Mouse (Mus musculus): ENCODE measurements at regions not wholly inside any gene's neighbourhood (a gene's known extent, or its start where the extent isn't known, plus 50 kb on each side); places are given as distances from the start of the nearest gene placed in this dataset.
A peak's percentile ranks its signal among the peaks of the same experiment; 100 is the strongest.

DNA sequence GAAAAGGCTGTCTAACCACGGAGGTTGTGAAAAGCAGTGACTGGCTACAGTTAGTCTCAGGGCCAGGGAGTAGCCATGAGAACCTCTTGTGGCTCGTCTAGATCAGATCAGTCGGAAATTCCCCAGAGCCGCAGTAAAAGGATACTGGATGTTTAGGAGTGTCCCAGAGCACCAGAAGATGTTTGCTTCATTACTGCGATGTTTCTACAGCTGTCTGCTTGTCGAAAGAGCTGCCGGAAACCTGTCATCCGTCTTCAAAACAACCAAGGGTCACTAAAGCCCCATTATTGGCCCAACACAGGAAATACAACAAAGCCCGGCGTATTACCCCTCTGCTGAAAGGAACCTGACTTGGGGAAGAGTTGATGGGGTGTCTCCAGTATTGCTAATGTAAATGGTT is 245.2 kb upstream of the 1700056E22Rik start:
- 0 out of 2 replicates have a peak, but pooled peaks cover 3% of the 10 kb centered on the region for H3K4me1 ChIP-seq
- no peaks in the 10 kb centered on the region for H3K27me3 ChIP-seq (ENCODE audit: low read depth, poor library complexity, severe bottlenecking)
- no peak overlapping the region for H3K4me3 ChIP-seq
- H3K36me3 ChIP-seq: no peaks in the 10 kb centered on the region
- no peak overlapping the region for H3K27ac ChIP-seq
- no peaks in the 10 kb centered on the region for H3K9me3 ChIP-seq (replicated peaks)
- 69% methylated on average over 10 of the region's 10 CpGs for WGBS
- DNase-seq (ENCODE audit: low spot score): no peak

DNA sequence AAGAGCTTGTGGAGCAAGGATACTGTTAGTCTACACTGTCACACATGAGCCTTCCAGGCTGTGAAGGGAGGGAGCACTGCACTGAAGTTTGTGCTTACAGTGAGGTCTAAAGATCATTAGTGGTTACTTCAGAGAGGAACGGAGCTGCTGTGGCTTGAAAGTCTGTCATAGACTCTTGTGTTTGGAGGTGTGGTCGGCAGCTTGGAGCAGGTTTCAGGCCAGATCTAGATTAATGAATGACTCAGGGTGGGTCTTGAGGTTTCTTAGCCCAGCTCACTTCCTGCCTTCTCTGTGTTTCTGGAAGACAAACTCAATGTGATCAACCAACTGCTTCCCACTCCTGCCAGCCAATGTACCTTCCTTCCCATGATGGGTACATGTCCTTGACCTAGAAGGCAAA is 242.9 kb upstream of the 1700056E22Rik start:
- Histone ChIP-seq H3K27me3 (ENCODE audit: low read depth, poor library complexity, severe bottlenecking) (no peaks in the 10 kb centered on the region), H3K36me3 (no peaks in the 10 kb centered on the region), H3K4me3 (no peak overlapping the region), H3K9me3 (replicated peaks) (no peaks in the 10 kb centered on the region), H3K27ac (no peak overlapping the region), H3K4me1 (no peaks in the 10 kb centered on the region)
- DNase-seq (ENCODE audit: low spot score): no peak
- WGBS: 82% methylated on average over 2 of the region's 2 CpGs

DNA sequence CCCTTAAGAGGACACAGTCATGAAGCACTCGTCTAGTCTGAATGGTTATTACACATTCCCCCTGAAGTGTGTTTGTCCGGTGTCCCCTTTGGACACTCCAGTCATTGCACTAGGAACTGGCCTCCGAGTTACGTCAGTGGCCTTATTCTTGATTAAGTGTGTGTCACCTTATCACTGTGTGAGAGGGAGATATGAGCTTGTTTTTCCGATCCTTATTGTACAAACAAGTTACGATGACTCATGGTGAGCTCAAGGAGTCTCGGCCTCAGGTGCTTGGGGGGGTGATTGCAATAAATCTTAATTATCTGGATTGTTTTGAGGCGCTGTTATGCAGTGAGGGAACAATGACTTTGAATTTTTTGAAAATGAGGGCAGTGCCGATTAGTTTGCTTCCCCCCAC is 241.8 kb upstream of the 1700056E22Rik start:
- H3K27ac ChIP-seq: no peak overlapping the region
- H3K4me1 ChIP-seq: no peaks in the 10 kb centered on the region
- 78% methylated on average over 9 of the region's 9 CpGs for WGBS
- H3K4me3 ChIP-seq: no peak overlapping the region
- H3K36me3 ChIP-seq: no peaks in the 10 kb centered on the region
- DNase-seq (ENCODE audit: low spot score): no peak
- 0 out of 2 replicates have a peak, but pooled peaks cover 3% of the 10 kb centered on the region for H3K27me3 ChIP-seq (ENCODE audit: low read depth, poor library complexity, severe bottlenecking)
- no peaks in the 10 kb centered on the region for H3K9me3 ChIP-seq (replicated peaks)

DNA sequence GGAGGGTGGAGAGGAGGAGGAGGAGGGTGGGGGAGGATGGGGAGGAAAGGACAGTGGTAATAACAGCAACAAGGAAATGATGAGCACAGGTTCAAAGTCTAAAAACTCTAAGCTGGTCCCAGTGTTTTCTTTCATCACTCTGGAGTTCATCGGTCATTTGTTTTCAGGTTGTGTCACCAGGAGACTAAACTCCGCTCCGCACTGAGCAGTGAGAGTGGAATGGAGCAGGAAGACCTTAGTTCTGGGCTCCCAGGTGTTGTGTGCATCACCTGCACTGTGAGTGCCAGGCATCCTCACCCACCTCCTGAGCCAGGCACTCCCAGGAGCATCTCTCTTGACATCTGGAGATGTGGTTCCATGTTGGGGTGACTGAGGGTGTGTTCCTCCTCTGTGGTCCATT is 241.3 kb upstream of the 1700056E22Rik start:
- H3K27ac ChIP-seq: no peak overlapping the region
- H3K9me3 ChIP-seq (replicated peaks): no peaks in the 10 kb centered on the region
- H3K27me3 ChIP-seq (ENCODE audit: low read depth, poor library complexity, severe bottlenecking): 0 out of 2 replicates have a peak, but pooled peaks cover 3% of the 10 kb centered on the region
- DNase-seq (ENCODE audit: low spot score): no peak
- 97% methylated on average over 3 of the region's 3 CpGs for WGBS
- no peak overlapping the region for H3K4me3 ChIP-seq
- no peaks in the 10 kb centered on the region for H3K36me3 ChIP-seq
- H3K4me1 ChIP-seq: no peaks in the 10 kb centered on the region

- no peaks in the 10 kb centered on the region for H3K36me3 ChIP-seq
- DNase-seq (ENCODE audit: low spot score): no peak
- 81% methylated on average over 6 of the region's 6 CpGs for whole genome bisulfite sequencing
- H3K4me1 ChIP-seq: no peaks in the 10 kb centered on the region
- H3K4me3 ChIP-seq: no peak overlapping the region
- H3K9me3 ChIP-seq (replicated peaks): no peaks in the 10 kb centered on the region
- 0 out of 2 replicates have a peak, but pooled peaks cover 3% of the 10 kb centered on the region for H3K27me3 ChIP-seq (ENCODE audit: low read depth, poor library complexity, severe bottlenecking)
- H3K27ac ChIP-seq: no peak overlapping the region
Observed at GRCm38 (mm10) chr1:184274704-184275103, 240.6 kb upstream of the 1700056E22Rik start.

- DNase-seq (ENCODE audit: low spot score): no peak
- Histone ChIP-seq H3K27ac (no peak overlapping the region), H3K36me3 (no peaks in the 10 kb centered on the region), H3K4me1 (no peaks in the 10 kb centered on the region), H3K4me3 (no peak overlapping the region), H3K9me3 (replicated peaks) (no peaks in the 10 kb centered on the region), H3K27me3 (ENCODE audit: low read depth, poor library complexity, severe bottlenecking) (0 out of 2 replicates have a peak, but pooled peaks cover 3% of the 10 kb centered on the region)
- WGBS: 67% methylated on average over 1 of the region's 1 CpGs
Observed at GRCm38 (mm10) chr1:184273722-184274121, 239.6 kb upstream of the 1700056E22Rik start.

DNA sequence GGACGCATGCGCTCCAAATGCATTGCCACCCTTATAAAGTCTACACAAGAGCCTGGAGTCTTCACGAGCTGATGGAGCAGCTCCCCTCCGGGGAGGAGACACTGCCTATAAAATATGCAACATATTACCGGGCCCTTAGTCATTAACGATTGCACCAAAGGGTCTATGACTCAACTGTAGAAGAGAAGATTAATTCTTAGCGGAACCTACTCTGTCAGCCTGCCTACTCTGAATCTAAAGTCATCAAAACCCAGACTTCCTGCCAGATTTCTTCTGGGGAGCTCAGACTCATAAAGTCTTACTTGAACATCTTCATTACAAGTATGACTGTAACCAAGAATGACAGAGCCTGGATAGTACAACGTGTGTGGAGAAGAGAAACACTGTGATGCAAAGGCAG is 237.2 kb upstream of the 1700056E22Rik start:
- Histone ChIP-seq H3K27me3 (ENCODE audit: low read depth, poor library complexity, severe bottlenecking) (peaks cover 15% of the 10 kb centered on the region; the same call in 1 of the 2 replicates), H3K27ac (no peak overlapping the region), H3K4me3 (no peak overlapping the region), H3K4me1 (peaks cover 10% of the 10 kb centered on the region; the same call in 1 of the 2 replicates), H3K36me3 (no peaks in the 10 kb centered on the region), H3K9me3 (replicated peaks) (no peaks in the 10 kb centered on the region)
- DNase-seq (ENCODE audit: low spot score): no peak
- WGBS: 88% methylated on average over 8 of the region's 8 CpGs

DNA sequence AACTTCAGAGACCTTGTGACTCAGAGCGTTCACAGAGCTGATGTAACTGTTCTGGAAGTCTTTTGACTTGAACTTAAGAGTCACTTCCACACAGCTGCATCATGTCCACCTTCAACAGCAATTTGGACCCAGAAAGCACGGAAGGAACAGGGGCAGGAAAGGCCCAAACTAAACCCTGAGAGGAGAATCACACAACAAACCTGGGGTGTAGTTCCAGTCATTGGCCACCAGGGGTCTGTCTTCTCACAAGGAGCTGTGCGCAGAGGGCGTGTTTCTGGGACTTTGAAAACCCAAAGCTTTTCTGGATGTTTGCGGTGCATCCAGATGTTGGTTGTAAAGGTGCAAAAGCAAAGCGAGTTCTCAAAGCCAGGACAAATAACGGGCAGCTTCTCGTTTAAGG is 231.9 kb upstream of the 1700056E22Rik start:
- Histone ChIP-seq H3K4me3 (no peak overlapping the region), H3K27me3 (ENCODE audit: low read depth, poor library complexity, severe bottlenecking) (peaks cover 12% of the 10 kb centered on the region; the same call in 1 of the 2 replicates), H3K27ac (peak overlapping the region; percentile 42; the same call in 1 of the 2 replicates), H3K36me3 (no peaks in the 10 kb centered on the region), H3K9me3 (replicated peaks) (no peaks in the 10 kb centered on the region), H3K4me1 (peaks cover 10% of the 10 kb centered on the region; the same call in 1 of the 2 replicates)
- peak; percentile 66 for DNase-seq (ENCODE audit: low spot score)
- 20% methylated on average over 8 of the region's 8 CpGs for WGBS

- no peaks in the 10 kb centered on the region for H3K36me3 ChIP-seq
- 67% methylated on average over 2 of the region's 2 CpGs for WGBS
- H3K27me3 ChIP-seq (ENCODE audit: low read depth, poor library complexity, severe bottlenecking): peaks cover 10% of the 10 kb centered on the region; the same call in 1 of the 2 replicates
- H3K9me3 ChIP-seq (replicated peaks): no peaks in the 10 kb centered on the region
- no peak for DNase-seq (ENCODE audit: low spot score)
- H3K4me1 ChIP-seq: peaks cover 10% of the 10 kb centered on the region; the same call in 1 of the 2 replicates
- no peak overlapping the region for H3K4me3 ChIP-seq
- no peak overlapping the region for H3K27ac ChIP-seq
Observed at GRCm38 (mm10) chr1:184262975-184263374, 228.9 kb upstream of the 1700056E22Rik start.

GRCm38 (mm10) chr1:184261385-184261727 is 227.3 kb upstream of the 1700056E22Rik start:
- peaks cover 1% of the 10 kb centered on the region; the same call in 1 of the 2 replicates for H3K4me1 ChIP-seq
- WGBS: 90% methylated on average over 6 of the region's 6 CpGs
- no peaks in the 10 kb centered on the region for H3K27me3 ChIP-seq (ENCODE audit: low read depth, poor library complexity, severe bottlenecking)
- no peaks in the 10 kb centered on the region for H3K36me3 ChIP-seq
- H3K9me3 ChIP-seq (replicated peaks): no peaks in the 10 kb centered on the region
- H3K4me3 ChIP-seq: no peak overlapping the region
- no peak overlapping the region for H3K27ac ChIP-seq
- no peak for DNase-seq (ENCODE audit: low spot score)

DNA sequence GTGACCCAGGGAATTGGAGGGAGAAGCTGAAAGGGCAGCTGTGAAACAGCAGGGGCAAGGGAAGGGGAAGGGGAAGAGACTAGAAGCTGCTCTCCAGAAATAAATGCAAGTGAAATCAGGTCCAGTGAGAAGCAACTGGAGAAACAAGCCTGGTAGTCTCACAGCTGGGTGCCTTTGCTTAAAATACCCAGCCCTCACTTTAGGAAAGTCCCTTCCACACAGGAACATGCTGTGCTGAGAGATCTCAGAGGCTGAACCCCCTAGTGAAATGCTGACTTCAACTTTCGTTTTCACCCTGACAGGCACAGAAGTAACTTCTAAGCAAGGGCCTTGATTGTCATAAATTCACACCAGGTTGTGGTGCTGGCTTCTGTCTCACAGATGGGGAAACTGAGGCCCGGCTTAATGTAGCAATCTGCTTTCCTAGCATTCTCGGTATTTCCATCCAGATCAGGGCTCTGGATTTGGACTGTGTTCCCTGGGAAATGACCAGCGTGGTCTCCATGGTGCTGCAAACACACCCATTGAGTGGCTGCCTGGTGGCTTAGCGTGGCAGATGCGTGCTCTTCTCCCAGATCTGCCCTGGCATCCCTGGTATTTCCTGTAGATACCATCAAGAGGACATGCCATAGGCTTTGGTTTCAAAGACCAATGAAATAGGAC is 226.8 kb upstream of the 1700056E22Rik start:
- Histone ChIP-seq H3K4me3 (no peak overlapping the region), H3K27me3 (ENCODE audit: low read depth, poor library complexity, severe bottlenecking) (no peaks in the 10 kb centered on the region), H3K36me3 (no peaks in the 10 kb centered on the region), H3K4me1 (no peaks in the 10 kb centered on the region), H3K27ac (no peak overlapping the region), H3K9me3 (replicated peaks) (no peaks in the 10 kb centered on the region)
- DNase-seq (ENCODE audit: low spot score): no peak
- 82% methylated on average over 6 of the region's 6 CpGs for WGBS

DNA sequence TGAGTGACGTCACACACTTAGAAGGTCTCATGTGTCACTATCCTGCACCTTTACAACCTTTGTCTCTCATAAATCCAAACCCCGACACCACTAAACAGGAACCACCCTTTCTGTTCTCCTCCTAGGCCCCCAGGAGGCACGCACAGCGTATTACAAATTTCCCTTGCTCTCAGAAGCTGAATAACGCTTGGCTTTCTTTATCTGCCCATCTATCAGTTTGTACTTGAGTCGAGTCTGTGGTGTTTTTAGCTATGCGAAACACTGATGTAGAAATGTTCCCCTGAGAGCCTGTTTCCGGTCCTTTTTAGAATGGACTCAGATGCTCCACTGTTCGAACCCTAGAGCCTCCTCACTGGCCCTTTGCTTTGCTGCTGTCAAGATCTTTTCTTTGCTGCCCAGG is 225.8 kb upstream of the 1700056E22Rik start:
- no peaks in the 10 kb centered on the region for H3K9me3 ChIP-seq (replicated peaks)
- no peak for DNase-seq (ENCODE audit: low spot score)
- 87% methylated on average over 9 of the region's 9 CpGs for WGBS

GRCm38 (mm10) chr1:184257356-184257755 is 223.3 kb upstream of the 1700056E22Rik start:
- no peak for DNase-seq (ENCODE audit: low spot score)
- Histone ChIP-seq H3K36me3 (no peaks in the 10 kb centered on the region), H3K27ac (no peak overlapping the region), H3K4me1 (no peaks in the 10 kb centered on the region), H3K9me3 (replicated peaks) (no peaks in the 10 kb centered on the region), H3K27me3 (ENCODE audit: low read depth, poor library complexity, severe bottlenecking) (no peaks in the 10 kb centered on the region), H3K4me3 (no peak overlapping the region)
- 93% methylated on average over 6 of the region's 6 CpGs for WGBS

More for the DNA sequence above, 225.8 kb upstream of the 1700056E22Rik start:
- Histone ChIP-seq H3K4me1 (no peaks in the 10 kb centered on the region), H3K4me3 (no peak overlapping the region), H3K27ac (no peak overlapping the region), H3K36me3 (no peaks in the 10 kb centered on the region), H3K27me3 (ENCODE audit: low read depth, poor library complexity, severe bottlenecking) (no peaks in the 10 kb centered on the region)

GRCm38 (mm10) chr1:184254951-184255350 is 220.8 kb upstream of the 1700056E22Rik start:
- no peaks in the 10 kb centered on the region for H3K4me1 ChIP-seq
- WGBS: 92% methylated on average over 4 of the region's 4 CpGs
- no peaks in the 10 kb centered on the region for H3K27me3 ChIP-seq (ENCODE audit: low read depth, poor library complexity, severe bottlenecking)
- no peak for DNase-seq (ENCODE audit: low spot score)
- H3K27ac ChIP-seq: no peak overlapping the region
- no peaks in the 10 kb centered on the region for H3K36me3 ChIP-seq
- H3K4me3 ChIP-seq: no peak overlapping the region
- no peaks in the 10 kb centered on the region for H3K9me3 ChIP-seq (replicated peaks)

Data from limb, embryonic 10.5 days (tissue).